Mouse (Mus musculus): Measurements from ENCODE around the gene Bmpr2. TPM values are rescaled to one million over a fixed set of nuclear protein-coding genes. Genes with fewer than 3 reads are reported as not detected.

Gene Bmpr2
- polyA plus RNA-seq, 1 experiment from 2014 or later, result 10.1 TPM

DNA sequence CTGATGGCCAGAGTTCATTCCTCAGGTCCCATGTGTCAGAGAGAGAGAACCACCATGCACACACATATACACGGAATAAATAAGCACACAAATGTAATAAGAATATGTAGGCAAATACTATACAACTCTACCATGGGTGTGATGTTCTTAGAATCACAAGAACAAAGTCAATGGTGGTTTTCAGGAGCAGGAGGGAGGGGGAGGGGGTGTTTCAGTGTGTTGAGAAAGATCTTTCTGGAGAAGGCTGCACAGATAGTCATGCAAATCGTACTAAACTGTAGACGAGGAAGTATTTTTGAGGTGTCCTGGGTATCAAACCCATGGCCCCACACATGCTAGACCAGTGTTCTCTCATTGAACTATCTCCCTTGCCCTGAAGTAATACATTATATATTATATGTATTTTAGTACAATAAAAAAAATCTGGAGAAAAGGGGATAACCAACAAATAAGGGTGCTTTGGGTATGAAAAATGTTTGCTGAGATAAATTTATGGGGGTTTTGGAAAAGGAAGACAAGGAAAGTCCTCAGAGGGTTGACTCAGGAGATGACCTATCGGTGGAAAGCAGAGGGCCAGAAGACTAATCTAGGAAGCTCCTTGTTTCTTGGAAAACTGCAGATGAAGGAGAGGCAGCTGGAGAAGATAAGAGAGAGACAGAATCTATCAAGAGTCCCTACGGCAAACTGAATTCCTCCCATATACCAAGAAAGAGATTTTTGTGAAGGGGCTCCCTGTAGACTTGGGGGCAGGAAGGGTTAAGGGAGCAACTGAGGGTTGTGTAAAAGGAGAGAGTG, 138.1 kb downstream of the Bmpr2 start:
- no peaks in the 10 kb centered on the region for H3K36me3 ChIP-seq (ENCODE audit: control insufficient read depth, insufficient read depth, low read length)
- no peaks in the 10 kb centered on the region; the same call in 1 of the 2 replicates for H3K4me1 ChIP-seq (ENCODE audit: control insufficient read depth, insufficient read depth, low read depth, low read length)
- no peak overlapping the region for H3K9ac ChIP-seq (ENCODE audit: low read depth, low read length)
- no peak overlapping the region for H3K4me3 ChIP-seq (ENCODE audit: low read length)
- WGBS, result 91% methylated on average over 5 of the region's 5 CpGs
- ATAC-seq, result no peak
- H3K9me3 ChIP-seq (ENCODE audit: control insufficient read depth, low read length), result no peaks in the 10 kb centered on the region
- H3K27ac ChIP-seq (ENCODE audit: low read depth, low read length), result no peak overlapping the region
- no peak overlapping the region for H3K4me2 ChIP-seq (ENCODE audit: low read length)
- no peaks in the 10 kb centered on the region for H3K27me3 ChIP-seq (replicated peaks; ENCODE audit: control insufficient read depth, insufficient read depth, low read length)

DNA sequence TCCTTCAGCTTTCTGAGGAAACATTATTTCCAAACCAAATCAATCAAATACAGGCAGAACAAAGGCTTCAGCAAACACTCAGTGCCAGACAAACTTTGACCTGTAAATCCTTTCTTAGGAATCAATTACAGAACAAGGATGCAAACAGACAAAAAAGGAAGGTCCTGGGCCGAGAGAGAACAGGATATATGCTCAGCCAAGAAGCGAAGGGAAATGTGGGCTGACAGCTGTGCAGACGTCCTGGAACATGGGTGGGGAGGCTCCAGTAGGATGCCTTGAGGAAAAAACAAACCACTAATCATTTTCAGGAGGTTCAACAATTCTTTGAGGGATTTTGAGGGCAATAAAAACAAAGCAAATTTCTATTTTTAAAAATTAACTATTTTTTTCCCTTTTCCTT, 139.4 kb downstream of the Bmpr2 start:
- WGBS, result 34% methylated on average over 3 of the region's 3 CpGs
- Histone ChIP-seq H3K4me1 (ENCODE audit: control insufficient read depth, insufficient read depth, low read depth, low read length) (no peaks in the 10 kb centered on the region; the same call in 1 of the 2 replicates), H3K27me3 (replicated peaks; ENCODE audit: control insufficient read depth, insufficient read depth, low read length) (no peaks in the 10 kb centered on the region), H3K4me3 (ENCODE audit: low read length) (no peak overlapping the region), H3K9ac (ENCODE audit: low read depth, low read length) (no peak overlapping the region), H3K9me3 (ENCODE audit: control insufficient read depth, low read length) (no peaks in the 10 kb centered on the region), H3K4me2 (ENCODE audit: low read length) (no peak overlapping the region), H3K36me3 (ENCODE audit: control insufficient read depth, insufficient read depth, low read length) (no peaks in the 10 kb centered on the region), H3K27ac (ENCODE audit: low read depth, low read length) (no peak overlapping the region)
- no peak for ATAC-seq

DNA sequence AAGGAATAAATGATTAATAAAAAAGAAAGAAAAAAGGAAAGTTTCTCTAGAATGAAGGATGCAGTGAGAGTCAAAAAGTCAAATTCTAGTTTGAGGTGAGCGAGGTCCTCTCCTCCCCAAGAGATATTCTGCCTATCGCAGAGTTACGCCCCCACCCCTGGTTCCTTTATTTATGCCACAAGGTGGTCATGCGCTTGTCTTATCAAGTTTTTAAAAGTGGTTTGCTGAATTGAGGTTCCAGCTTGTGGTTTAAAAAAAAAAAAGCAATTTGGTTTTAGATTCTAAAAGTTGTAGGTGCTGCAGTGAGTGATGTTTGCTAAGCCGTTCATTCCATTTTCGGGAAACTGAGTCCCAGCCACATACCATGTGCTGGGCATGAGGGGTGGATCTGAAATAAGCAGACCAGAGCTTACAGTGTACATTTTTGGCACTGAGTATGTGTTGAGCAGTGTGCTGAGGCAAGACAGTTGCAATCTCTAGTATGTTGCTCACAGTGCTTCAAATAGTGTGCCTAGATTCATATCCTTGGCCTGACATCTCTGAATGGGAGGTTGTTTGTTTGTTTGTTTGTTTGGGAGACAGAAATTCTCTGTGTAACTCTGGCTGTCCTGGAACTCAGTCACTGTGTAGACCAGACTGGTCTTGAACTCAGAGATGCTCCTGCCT, 141.6 kb downstream of the Bmpr2 start:
- Histone ChIP-seq H3K27me3 (replicated peaks; ENCODE audit: control insufficient read depth, insufficient read depth, low read length) (no peaks in the 10 kb centered on the region), H3K36me3 (ENCODE audit: control insufficient read depth, insufficient read depth, low read length) (no peaks in the 10 kb centered on the region), H3K9ac (ENCODE audit: low read depth, low read length) (no peak overlapping the region), H3K27ac (ENCODE audit: low read depth, low read length) (no peak overlapping the region), H3K9me3 (ENCODE audit: control insufficient read depth, low read length) (no peaks in the 10 kb centered on the region), H3K4me1 (ENCODE audit: control insufficient read depth, insufficient read depth, low read depth, low read length) (no peaks in the 10 kb centered on the region), H3K4me2 (ENCODE audit: low read length) (no peak overlapping the region), H3K4me3 (ENCODE audit: low read length) (no peak overlapping the region)
- no peak for ATAC-seq
- WGBS, result 94% methylated on average over 6 of the region's 6 CpGs

DNA sequence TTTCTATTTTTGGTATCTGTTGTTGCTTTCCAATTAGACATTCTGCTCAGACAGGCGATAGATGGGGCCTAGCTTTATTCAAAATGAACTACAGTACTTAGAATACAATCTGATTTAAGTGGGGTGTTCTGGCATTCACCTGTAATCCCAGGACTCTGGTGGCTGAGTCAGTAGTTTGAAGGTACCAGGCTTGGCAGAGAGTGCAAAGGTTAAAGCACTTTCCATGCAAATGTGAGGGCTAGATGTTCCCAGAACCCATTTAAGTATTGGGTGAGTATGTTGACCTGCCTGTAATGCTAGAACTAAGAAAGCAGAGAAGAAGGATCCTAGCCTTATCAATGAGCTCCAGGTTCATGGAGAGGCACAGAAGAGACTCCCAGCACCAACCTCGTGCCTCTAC, 142.7 kb downstream of the Bmpr2 start:
- WGBS, result 69% methylated on average over 2 of the region's 2 CpGs
- Histone ChIP-seq H3K4me1 (ENCODE audit: control insufficient read depth, insufficient read depth, low read depth, low read length) (no peaks in the 10 kb centered on the region), H3K27ac (ENCODE audit: low read depth, low read length) (no peak overlapping the region), H3K27me3 (replicated peaks; ENCODE audit: control insufficient read depth, insufficient read depth, low read length) (no peaks in the 10 kb centered on the region), H3K9me3 (ENCODE audit: control insufficient read depth, low read length) (no peaks in the 10 kb centered on the region), H3K4me2 (ENCODE audit: low read length) (no peak overlapping the region), H3K9ac (ENCODE audit: low read depth, low read length) (no peak overlapping the region), H3K36me3 (ENCODE audit: control insufficient read depth, insufficient read depth, low read length) (no peaks in the 10 kb centered on the region), H3K4me3 (ENCODE audit: low read length) (no peak overlapping the region)
- ATAC-seq, result no peak

DNA sequence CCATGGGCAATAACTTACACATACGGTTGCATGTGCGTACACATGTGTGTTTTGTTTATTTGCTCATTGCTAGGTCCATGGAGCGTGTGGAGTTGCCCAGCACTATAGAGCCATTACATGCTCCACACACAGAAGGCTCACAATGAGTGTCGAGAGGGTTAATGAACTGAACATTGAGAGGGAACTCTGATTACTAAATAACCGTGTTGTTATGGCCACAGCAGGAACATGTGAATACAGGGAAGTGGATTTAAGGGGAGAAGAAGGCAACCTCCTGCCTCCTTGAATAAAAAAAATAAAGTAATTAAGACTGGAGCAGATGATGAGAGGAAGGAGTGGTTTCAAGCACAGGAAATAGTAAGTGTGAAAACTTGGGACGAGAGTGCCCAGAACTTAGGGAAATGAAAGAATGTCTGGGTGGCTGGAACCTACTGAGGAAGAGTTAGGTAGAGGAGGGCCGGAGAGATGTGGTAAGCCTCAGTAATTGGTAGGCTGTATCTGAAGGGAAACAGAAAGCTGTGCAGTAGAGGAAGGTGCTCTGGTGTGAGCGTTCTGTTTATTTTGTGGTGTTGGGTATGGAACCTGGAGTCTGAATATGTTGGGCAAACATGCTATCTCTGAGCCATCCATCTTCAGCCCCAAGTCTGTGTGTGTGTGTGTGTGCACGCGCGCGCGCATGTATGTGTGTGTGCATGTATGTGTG, 143.8 kb downstream of the Bmpr2 start:
- WGBS, result 88% methylated on average over 13 of the region's 13 CpGs
- no peak overlapping the region for H3K4me2 ChIP-seq (ENCODE audit: low read length)
- no peaks in the 10 kb centered on the region for H3K27me3 ChIP-seq (replicated peaks; ENCODE audit: control insufficient read depth, insufficient read depth, low read length)
- ATAC-seq, result no peak
- no peaks in the 10 kb centered on the region for H3K36me3 ChIP-seq (ENCODE audit: control insufficient read depth, insufficient read depth, low read length)
- H3K4me1 ChIP-seq (ENCODE audit: control insufficient read depth, insufficient read depth, low read depth, low read length), result no peaks in the 10 kb centered on the region
- H3K27ac ChIP-seq (ENCODE audit: low read depth, low read length), result no peak overlapping the region
- H3K9ac ChIP-seq (ENCODE audit: low read depth, low read length), result no peak overlapping the region
- H3K9me3 ChIP-seq (ENCODE audit: control insufficient read depth, low read length), result no peaks in the 10 kb centered on the region
- H3K4me3 ChIP-seq (ENCODE audit: low read length), result no peak overlapping the region

DNA sequence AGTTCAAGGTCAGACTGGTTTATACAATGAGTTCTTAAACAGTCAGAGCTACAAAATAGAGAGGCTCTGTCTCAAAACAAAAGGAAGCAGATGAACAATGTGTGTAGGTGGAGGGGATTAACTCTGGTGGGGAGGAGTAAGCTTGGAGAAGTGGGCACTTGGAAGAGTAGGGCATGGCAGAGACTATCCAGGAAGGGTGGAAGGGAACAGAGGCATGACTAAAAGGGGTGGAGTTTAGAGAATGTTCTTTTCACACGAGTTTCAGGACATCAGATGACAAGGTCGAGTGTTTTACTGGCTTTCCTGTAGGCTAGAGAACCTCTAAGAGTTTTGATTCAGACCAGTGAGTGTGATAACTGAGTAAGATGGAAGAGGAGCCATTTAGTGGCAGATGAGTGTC, 144.5 kb downstream of the Bmpr2 start:
- 41% methylated on average over 2 of the region's 2 CpGs for WGBS
- ATAC-seq, result no peak

DNA sequence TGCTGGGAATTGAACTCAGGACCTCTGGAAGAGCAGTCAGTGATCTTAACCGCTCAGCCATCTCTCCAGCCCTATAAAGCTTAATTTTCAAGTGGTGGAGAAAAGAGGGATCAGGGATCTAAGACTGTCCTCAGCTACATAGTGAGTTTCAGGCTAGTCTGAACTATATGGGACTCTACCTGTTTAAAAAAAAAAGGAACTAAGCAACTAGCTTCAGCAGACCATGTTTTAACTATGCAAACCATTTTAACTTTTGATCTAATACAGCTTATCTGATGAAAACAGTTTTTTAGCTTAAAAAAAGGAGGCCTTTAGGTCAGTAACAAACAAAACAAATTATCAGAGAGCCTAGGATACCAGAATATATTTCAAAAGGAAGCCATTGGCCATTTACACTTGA, 147.7 kb downstream of the Bmpr2 start:
- no peak for ATAC-seq
- no peak overlapping the region for H3K9ac ChIP-seq (ENCODE audit: low read depth, low read length)
- H3K9me3 ChIP-seq (ENCODE audit: control insufficient read depth, low read length), result no peaks in the 10 kb centered on the region
- peaks cover 18% of the 10 kb centered on the region for H3K4me1 ChIP-seq (ENCODE audit: control insufficient read depth, insufficient read depth, low read depth, low read length)
- H3K27me3 ChIP-seq (replicated peaks; ENCODE audit: control insufficient read depth, insufficient read depth, low read length), result no peaks in the 10 kb centered on the region
- H3K4me3 ChIP-seq (ENCODE audit: low read length), result no peak overlapping the region
- H3K4me2 ChIP-seq (ENCODE audit: low read length), result no peak overlapping the region
- WGBS, result 78% methylated on average over 1 of the region's 1 CpGs
- H3K36me3 ChIP-seq (ENCODE audit: control insufficient read depth, insufficient read depth, low read length), result no peaks in the 10 kb centered on the region
- no peak overlapping the region for H3K27ac ChIP-seq (ENCODE audit: low read depth, low read length)

More for the DNA sequence above, 144.5 kb downstream of the Bmpr2 start:
- Histone ChIP-seq H3K4me1 (ENCODE audit: control insufficient read depth, insufficient read depth, low read depth, low read length) (no peaks in the 10 kb centered on the region), H3K27ac (ENCODE audit: low read depth, low read length) (no peak overlapping the region), H3K27me3 (replicated peaks; ENCODE audit: control insufficient read depth, insufficient read depth, low read length) (no peaks in the 10 kb centered on the region), H3K4me2 (ENCODE audit: low read length) (no peak overlapping the region), H3K4me3 (ENCODE audit: low read length) (no peak overlapping the region), H3K9ac (ENCODE audit: low read depth, low read length) (no peak overlapping the region), H3K9me3 (ENCODE audit: control insufficient read depth, low read length) (no peaks in the 10 kb centered on the region), H3K36me3 (ENCODE audit: control insufficient read depth, insufficient read depth, low read length) (no peaks in the 10 kb centered on the region)

DNA sequence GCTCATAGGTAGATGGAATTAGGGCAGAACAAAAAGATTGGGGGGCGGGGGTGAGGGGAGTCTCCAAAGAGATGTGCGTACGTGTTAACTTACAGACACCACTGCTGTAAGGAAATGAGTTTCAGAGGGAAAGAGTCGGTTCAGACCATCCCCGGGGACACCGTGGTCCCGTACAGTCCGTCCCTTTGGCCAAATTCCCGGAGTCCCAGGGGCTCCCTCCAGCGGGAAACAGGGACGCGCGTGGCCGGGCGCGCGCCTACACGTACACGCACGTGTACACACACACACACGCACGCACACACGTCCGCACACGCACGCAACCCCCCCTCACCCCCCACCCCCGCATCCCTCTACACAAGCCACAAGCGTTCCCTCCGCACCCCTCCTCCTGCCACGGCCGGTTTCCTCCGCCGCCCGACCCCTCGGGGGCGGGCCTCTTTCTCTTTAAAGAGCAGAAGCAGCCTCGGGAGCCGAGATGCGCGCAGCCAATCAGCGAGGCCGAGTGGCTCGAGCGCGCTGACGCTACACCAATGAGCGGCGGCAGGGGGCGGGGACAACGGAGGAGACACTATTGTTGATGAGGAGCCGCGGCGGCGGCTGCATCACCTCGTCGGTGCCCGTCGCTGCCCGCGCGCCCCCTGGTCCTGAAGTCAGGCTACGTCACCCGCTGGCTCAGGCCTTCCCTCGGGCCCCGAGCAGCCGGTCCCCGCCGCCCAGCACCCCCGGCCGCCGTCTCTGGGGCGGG, 149.4 kb downstream of the Bmpr2 start, which contains the start of gene Fam117b:
Gene Fam117b, plus strand, starts transcription at position 594 of the 745 bp plus-strand sequence.
- H3K9ac ChIP-seq (ENCODE audit: low read depth, low read length), result peak within 1 kb of the TSS; percentile 86
- peak within 1 kb of the TSS; percentile 75 for H3K4me3 ChIP-seq (ENCODE audit: low read length)
- no peaks in the 10 kb centered on the region for H3K27me3 ChIP-seq (replicated peaks; ENCODE audit: control insufficient read depth, insufficient read depth, low read length)
- under 1% methylated on average over 67 of the region's 72 CpGs for WGBS
- no peaks in the 10 kb centered on the region for H3K9me3 ChIP-seq (ENCODE audit: control insufficient read depth, low read length)
- H3K27ac ChIP-seq (ENCODE audit: low read depth, low read length), result peak within 1 kb of the TSS; percentile 99
- ATAC-seq, result peak; percentile 98
- peak within 1 kb of the TSS; percentile 83 for H3K4me2 ChIP-seq (ENCODE audit: low read length)
- peaks cover 22% of the 10 kb centered on the region for H3K4me1 ChIP-seq (ENCODE audit: control insufficient read depth, insufficient read depth, low read depth, low read length)
- H3K36me3 ChIP-seq (ENCODE audit: control insufficient read depth, insufficient read depth, low read length), result no peaks in the 10 kb centered on the region

Measured in hindbrain, embryonic 16.5 days (tissue).